Mouse (Mus musculus) liver, adult 2 months (tissue): ENCODE data around the gene Colq.

ENCODE experiments used
- CTCF ChIP-seq: fragments of 200-500 bp; IDR thresholded peaks from 2 replicates; pipeline ENCODE4 v1.5.1; 2011; ENCODE audit warnings: low read depth, low read length, control low read depth
- POLR2A ChIP-seq: fragments of 200-500 bp; IDR thresholded peaks from 2 replicates; pipeline ENCODE4 v1.6.1; 2011; ENCODE audit warnings: low read length, control low read depth; ENCODE audit not compliant: insufficient read depth; ENCODE audit errors: extremely low read depth

GRCm38 (mm10) chr14:31494975-31495455 is 96.1 kb downstream of the Colq start, which contains the start of gene Mettl6:
- TF ChIP-seq POLR2A = peak; percentile 56
- no peak for TF ChIP-seq CTCF
